Mouse (Mus musculus) cortical plate, adult 2 months (tissue): ENCODE measurements at regions not wholly inside any gene's neighbourhood (a gene's known extent, or its start where the extent isn't known, plus 50 kb on each side); places are given as distances from the start of the nearest gene placed in this dataset.

Experiments used
- H3K27ac ChIP-seq: fragments of 200-500 bp; 2 replicates; pipeline ENCODE4 v1.5.1; 2012; ENCODE audit warnings: low read length, control low read depth, inconsistent platforms; ENCODE audit not compliant: insufficient read depth
- H3K4me1 ChIP-seq: fragments of 200-500 bp; 2 replicates; pipeline ENCODE4 v1.6.1; 2011; ENCODE audit warnings: low read length; ENCODE audit not compliant: control insufficient read depth, insufficient read depth
- H3K4me3 ChIP-seq: fragments of 200-500 bp; 2 replicates; pipeline ENCODE4 v1.5.1; 2011; ENCODE audit warnings: mild to moderate bottlenecking, low read length, control low read depth; ENCODE audit not compliant: insufficient read depth
- CTCF ChIP-seq: fragments of 200-500 bp; IDR thresholded peaks from 2 replicates; pipeline ENCODE4 v1.5.1; 2011; ENCODE audit warnings: mild to moderate bottlenecking, control low read depth, low read length; ENCODE audit not compliant: insufficient read depth; ENCODE audit errors: extremely low read depth
- POLR2A ChIP-seq: fragments of 200-500 bp; IDR thresholded peaks from 2 replicates; pipeline ENCODE4 v1.6.1; 2011; ENCODE audit warnings: mild to moderate bottlenecking, low read length, control low read depth; ENCODE audit not compliant: insufficient read depth; ENCODE audit errors: extremely low read depth

DNA sequence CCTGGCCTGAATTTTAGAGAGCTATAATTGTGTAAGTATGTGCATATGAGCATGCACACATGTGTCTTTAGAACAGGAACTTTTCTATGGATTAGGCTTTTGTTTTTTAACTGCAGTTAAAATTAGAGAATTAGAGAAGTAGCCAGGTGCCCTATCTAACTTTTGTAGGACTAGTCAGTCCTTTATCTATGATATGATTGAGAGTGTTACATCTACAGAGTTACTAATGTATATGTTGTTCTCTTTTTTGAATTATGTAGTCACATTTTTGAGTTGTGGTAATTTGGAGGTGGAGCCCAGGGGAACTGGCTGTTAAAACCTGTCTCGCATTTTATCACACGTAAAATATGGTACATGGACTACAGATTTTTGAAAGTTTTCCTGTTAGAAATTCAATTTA, 138.4 kb downstream of the Tmem161b start:
- no peak overlapping the region for H3K27ac ChIP-seq
- H3K4me3 ChIP-seq, result no peak overlapping the region
- TF ChIP-seq POLR2A (no peak), CTCF (no peak)
- H3K4me1 ChIP-seq, result no peaks in the 10 kb centered on the region

DNA sequence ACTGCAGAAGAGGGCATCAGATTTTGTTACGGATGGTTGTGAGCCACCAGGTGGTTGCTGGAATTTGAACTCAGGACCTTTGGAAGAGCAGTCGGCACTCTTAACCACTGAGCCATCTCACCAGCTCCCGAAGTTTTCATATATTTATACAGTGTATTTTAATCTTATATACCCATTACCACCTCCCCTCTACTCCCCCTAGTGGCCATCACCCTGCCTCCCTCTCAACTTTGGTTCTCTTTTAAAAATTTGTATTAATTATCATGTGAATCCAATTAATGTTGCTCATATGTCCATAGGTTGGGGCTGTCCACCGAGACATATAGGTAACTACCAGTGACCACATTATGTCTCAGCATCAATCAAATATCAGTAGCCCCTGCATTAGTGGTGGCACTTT, 142.0 kb downstream of the Tmem161b start:
- H3K27ac ChIP-seq, result no peak overlapping the region
- TF ChIP-seq POLR2A (no peak), CTCF (no peak)
- peaks cover 2% of the 10 kb centered on the region; the same call in 1 of the 2 replicates for H3K4me1 ChIP-seq
- H3K4me3 ChIP-seq, result no peak overlapping the region

DNA sequence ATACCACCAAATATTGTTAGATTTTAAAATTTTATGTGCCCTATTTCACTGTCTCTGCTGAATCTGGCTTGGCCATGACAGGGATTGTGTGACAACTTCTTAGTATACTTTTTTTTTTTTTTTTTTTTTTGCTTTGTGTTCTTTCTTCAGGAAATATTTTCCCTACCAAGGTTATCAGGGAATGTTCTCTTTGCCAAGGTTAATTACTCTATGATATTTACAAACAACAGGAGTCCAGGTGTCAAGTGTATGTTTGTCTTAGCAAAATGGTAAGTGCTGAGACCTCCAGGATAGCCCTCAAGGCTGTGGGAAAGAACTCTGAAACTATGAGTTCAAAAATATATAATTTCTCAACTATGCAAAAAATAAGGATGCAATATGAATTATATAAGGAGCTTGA, 143.4 kb downstream of the Tmem161b start:
- peaks cover 2% of the 10 kb centered on the region; the same call in 1 of the 2 replicates for H3K4me1 ChIP-seq
- TF ChIP-seq POLR2A, result no peak
- no peak for TF ChIP-seq CTCF
- no peak overlapping the region for H3K4me3 ChIP-seq
- no peak overlapping the region for H3K27ac ChIP-seq

DNA sequence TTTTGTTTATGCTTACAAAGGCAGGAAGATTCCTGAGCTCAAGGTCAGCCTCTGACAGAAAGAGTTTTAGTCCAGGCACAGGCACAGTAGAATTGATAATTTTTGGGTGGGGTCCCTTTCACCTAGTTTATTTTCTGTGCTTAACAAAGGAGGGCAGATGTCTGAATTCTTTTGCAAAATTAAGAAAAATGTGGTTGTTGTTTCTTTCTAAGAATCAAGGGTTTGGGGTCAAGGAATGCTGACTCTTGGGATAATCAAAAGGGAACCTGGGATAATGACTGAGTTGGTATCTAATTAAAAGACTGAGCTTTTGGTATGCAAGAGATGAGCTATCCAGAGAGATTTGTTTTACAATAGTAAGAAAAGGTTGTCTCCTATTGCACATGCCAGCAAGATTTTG, 143.9 kb downstream of the Tmem161b start:
- Histone ChIP-seq H3K4me3 (no peak overlapping the region), H3K4me1 (peaks cover 2% of the 10 kb centered on the region; the same call in 1 of the 2 replicates), H3K27ac (no peak overlapping the region)
- TF ChIP-seq POLR2A (no peak), CTCF (no peak)

DNA sequence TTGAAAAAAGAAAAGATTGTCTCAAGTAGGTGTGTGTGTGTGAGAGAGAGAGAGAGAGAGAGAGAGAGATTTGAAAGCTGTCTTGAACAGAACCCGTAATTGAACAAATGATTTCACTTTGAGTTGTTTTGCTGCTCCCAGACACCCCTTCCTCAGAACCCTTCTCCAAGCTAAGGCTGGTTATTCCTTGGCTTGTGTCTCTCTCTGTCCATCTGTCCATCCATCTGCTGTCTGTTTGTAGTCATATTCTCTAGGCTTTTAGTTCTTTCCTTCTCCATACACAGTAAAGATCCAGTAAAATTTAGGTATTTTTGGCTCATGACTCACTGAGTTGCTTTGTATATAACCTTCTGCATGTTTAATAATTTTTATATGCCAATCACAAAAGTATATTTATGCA, 144.7 kb downstream of the Tmem161b start:
- Histone ChIP-seq H3K4me3 (no peak overlapping the region), H3K27ac (no peak overlapping the region), H3K4me1 (peaks cover 2% of the 10 kb centered on the region; the same call in 1 of the 2 replicates)
- TF ChIP-seq CTCF (no peak), POLR2A (no peak)

DNA sequence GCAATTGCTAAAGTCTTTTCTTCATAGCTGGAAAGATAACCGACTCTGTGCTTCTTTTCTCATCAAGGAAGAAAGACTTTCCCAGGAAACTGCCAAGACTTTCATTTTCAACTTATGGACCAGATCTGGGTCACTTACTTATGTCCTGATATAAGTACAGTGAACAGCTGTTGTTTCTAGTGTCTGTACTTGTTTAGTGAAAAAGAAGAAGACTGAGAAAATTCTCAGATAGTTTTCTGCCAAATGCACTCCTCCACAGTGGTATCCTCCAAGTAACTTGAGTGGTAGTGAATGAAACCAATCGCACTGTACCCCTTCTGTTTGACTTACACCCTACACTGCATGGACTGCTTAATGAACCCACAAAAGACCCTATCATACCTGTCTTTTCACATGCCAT, 146.1 kb downstream of the Tmem161b start:
- Histone ChIP-seq H3K27ac (no peak overlapping the region), H3K4me1 (peaks cover 2% of the 10 kb centered on the region; the same call in 1 of the 2 replicates), H3K4me3 (no peak overlapping the region)
- no peak for TF ChIP-seq POLR2A
- TF ChIP-seq CTCF, result no peak

DNA sequence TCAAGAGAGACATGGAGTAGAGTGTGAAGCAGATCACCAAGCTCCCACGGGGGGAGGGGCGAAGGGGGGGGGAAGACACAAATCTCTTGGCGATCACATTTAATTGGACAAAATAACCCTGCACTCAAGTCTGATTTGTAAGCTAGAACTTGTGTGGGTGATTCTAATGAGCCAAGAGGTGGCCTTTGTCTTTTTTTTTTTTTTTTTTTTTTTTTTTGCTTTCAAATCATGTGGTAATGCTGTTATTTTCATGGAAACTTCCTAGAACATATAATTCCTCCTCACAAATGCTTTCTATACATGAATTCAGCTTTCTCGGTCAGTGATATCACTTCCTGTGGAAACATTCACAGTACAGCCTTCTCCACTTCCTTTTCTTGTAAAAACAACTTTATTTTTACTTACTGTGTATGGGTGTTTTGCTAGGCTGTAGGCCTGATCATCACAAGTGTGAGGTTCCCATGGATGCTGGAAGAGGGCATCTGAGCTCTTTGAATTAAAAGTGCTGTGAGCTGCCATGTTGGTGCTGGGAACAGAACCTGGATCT, 152.7 kb downstream of the Tmem161b start:
- Histone ChIP-seq H3K27ac (no peak overlapping the region), H3K4me3 (no peak overlapping the region), H3K4me1 (peaks cover 2% of the 10 kb centered on the region; the same call in 1 of the 2 replicates)
- TF ChIP-seq POLR2A, result no peak
- no peak for TF ChIP-seq CTCF

DNA sequence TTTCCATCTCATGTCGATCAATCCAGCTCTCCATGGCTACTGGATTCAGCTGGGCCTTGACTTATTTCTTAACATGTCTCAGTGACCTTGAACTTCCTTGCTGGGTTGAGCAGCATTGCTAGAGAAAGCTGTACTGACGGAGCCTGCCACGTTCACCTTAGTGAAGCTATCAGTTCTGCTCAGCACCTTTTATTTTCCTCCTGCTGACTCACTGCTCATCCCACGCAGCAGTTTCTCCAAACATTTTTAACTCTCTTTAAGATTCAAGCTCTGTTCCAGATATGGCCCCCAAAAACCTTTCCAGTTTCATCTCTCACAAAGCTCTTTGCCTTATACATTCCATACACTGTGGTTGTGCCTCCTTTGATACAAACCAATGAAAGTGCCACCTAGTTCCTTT, 153.8 kb downstream of the Tmem161b start:
- H3K27ac ChIP-seq, result 0 out of 2 replicates have a peak overlapping the region, but pooled peaks have one; percentile 1
- H3K4me3 ChIP-seq, result no peak overlapping the region
- TF ChIP-seq CTCF (no peak), POLR2A (no peak)
- peaks cover 2% of the 10 kb centered on the region; the same call in 1 of the 2 replicates for H3K4me1 ChIP-seq

DNA sequence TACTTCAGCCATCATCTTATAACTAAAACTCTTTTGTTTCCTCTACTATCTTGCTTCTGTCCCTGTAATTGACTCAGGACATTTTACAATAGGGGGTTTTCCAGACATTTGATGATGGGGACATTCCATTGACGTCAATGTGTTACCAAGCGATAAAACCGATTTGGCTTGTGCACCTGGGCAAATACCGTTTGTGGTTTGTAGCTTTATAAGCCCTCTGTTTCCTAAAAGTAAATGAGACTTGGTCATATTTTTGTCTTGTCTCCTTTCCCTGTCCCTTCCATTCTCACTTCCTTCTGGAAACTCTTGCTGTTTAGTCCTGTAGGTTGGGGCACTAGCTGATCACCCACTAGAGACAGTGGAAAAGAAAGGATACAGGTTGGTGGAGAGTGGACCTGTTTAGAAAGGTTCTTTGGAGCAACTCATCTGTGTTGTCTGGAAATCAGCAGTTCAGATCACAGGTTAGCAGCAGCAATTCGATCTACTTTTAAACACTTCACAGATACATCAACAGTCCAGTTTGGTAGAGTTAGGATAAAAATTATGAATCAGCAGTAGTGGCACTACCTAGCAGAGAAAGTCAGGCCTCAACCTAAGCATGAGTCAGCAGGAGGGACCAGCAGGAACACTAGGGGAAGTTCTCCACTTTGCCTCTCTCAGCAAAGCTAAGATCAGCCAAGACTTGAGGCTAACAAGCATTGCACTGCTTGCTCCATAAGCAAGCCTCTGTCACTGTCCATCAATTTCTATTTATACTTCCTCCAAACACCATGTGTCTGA, 156.6 kb downstream of the Tmem161b start:
- H3K4me3 ChIP-seq, result no peak overlapping the region
- no peak overlapping the region for H3K27ac ChIP-seq
- H3K4me1 ChIP-seq, result peaks cover 2% of the 10 kb centered on the region; the same call in 1 of the 2 replicates
- TF ChIP-seq POLR2A, result no peak
- TF ChIP-seq CTCF, result no peak

DNA sequence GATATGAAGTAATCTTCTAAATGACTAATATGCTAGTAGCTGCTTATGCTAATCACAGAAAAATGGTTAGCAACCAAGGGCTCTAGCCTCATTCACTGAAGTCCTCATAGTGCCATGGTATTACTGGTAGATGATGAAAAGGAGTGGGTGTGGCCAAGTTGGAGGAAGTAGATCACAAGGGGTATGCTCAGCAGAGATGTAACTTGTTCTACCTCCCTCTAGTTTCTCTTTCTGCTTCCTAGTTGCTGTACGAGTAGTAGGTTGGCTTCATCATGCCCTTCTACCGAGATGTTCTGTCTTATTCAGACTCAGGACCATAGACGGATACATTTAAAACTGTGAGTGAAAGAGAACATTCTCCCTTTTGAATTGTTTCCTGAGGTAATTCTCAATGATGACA, 169.5 kb downstream of the Tmem161b start:
- H3K4me1 ChIP-seq, result no peaks in the 10 kb centered on the region
- no peak overlapping the region for H3K27ac ChIP-seq
- H3K4me3 ChIP-seq, result no peak overlapping the region
- TF ChIP-seq CTCF, result no peak
- no peak for TF ChIP-seq POLR2A
